In the genomic region with DNA sequence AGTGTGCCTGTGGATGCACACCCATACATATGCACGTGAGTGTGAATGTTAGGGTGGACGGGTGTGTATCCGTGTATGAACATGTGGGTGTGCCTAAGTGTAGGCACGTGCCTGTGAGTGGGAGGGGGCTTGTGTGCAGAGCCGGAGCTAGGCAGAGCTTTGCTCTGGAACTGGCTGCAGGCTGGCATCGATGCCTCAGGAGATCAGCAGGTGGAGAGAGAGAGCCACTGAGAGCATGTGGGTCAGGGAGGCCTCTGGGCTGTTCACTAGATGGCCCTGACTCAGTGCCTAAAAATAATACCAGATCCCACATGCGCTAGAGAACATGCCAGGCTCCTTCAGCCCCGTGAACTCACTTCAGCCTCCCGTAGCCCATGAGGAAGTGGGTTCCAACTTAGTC, we compare ENCODE assay signal across 8 mouse cellular contexts. TPM values are rescaled to one million over a fixed set of nuclear protein-coding genes. Genes with fewer than 3 reads are reported as not detected.
DNase-seq lines count a peak whose midpoint lies in the region; ATAC-seq and TF ChIP-seq lines count a peak whose summit lies in the region.
"Had no signal": no experiment of that assay in that cellular context is flagged by ENCODE, and none has a peak within 500 bp of the region (broad histone marks: within the 10 kb centered on the region; RNA-seq: fewer than 3 reads in every experiment).

No protein-coding gene starts in this region.

- H3K27me3 ChIP-seq in liver, adult 2 months (ENCODE audit: control insufficient read depth, insufficient read depth, low read length), result no peaks in the 10 kb centered on the region
- no peaks in the 10 kb centered on the region for H3K27me3 ChIP-seq in intestine, postnatal 0 days (replicated peaks; ENCODE audit: control insufficient read depth, insufficient read depth, low read length)
- H3K27me3 ChIP-seq in stomach, embryonic 15.5 days (replicated peaks), result no peaks in the 10 kb centered on the region
- H3K27me3 ChIP-seq: limb, embryonic 15.5 days had no signal

- H3K9ac ChIP-seq in liver, adult 2 months (ENCODE audit: low read depth, low read length), result no peak overlapping the region
- H3K9ac ChIP-seq in intestine, postnatal 0 days (ENCODE audit: low read depth, low read length), result no peak overlapping the region
- H3K9ac ChIP-seq in stomach, embryonic 15.5 days, result no peak overlapping the region
- H3K9ac ChIP-seq: limb, embryonic 15.5 days had no signal

- peak; percentile 19; the same call in 1 of the 2 replicates for ATAC-seq in intestine, postnatal 0 days
- peak; percentile 50 for ATAC-seq in stomach, embryonic 15.5 days (ENCODE audit: insufficient read depth, low FRiP score, low read depth)

- H3K9me3 ChIP-seq in intestine, postnatal 0 days (ENCODE audit: control insufficient read depth), result no peaks in the 10 kb centered on the region
- no peaks in the 10 kb centered on the region for H3K9me3 ChIP-seq in stomach, embryonic 15.5 days
- H3K9me3 ChIP-seq: limb, embryonic 15.5 days had no signal

- H3K36me3 ChIP-seq in liver, adult 2 months (ENCODE audit: control insufficient read depth, insufficient read depth, low read length), result no peaks in the 10 kb centered on the region
- H3K36me3 ChIP-seq in intestine, postnatal 0 days (ENCODE audit: control insufficient read depth, insufficient read depth), result no peaks in the 10 kb centered on the region
- H3K36me3 ChIP-seq in stomach, embryonic 15.5 days, result no peaks in the 10 kb centered on the region
- H3K36me3 ChIP-seq: limb, embryonic 15.5 days had no signal

- H3K79me2 ChIP-seq in liver, adult 2 months (ENCODE audit: control insufficient read depth, insufficient read depth, low read length), result no peaks in the 10 kb centered on the region

- WGBS in liver, adult 2 months, result 60% methylated on average over 9 of the region's 9 CpGs
- WGBS in intestine, postnatal 0 days, result 40% methylated on average over 9 of the region's 9 CpGs
- WGBS in stomach, embryonic 15.5 days, result 48% methylated on average over 9 of the region's 9 CpGs

- TF ChIP-seq POLR2A in liver, adult 2 months (IDR thresholded peaks at IDR 0.05; ENCODE audit: extremely low read depth, insufficient read depth, low read length), result no peak

- H3K4me3 ChIP-seq in liver, adult 2 months (ENCODE audit: insufficient read depth, low read depth, low read length), result no peak overlapping the region
- no peak overlapping the region for H3K4me3 ChIP-seq in intestine, postnatal 0 days (ENCODE audit: low read depth, low read length)
- no peak overlapping the region for H3K4me3 ChIP-seq in stomach, embryonic 15.5 days (replicated peaks)
- H3K4me3 ChIP-seq: limb, embryonic 15.5 days had no signal

- no peak overlapping the region for H3K27ac ChIP-seq in liver, adult 2 months (replicated peaks; ENCODE audit: insufficient read depth, low read depth, low read length)
- H3K27ac ChIP-seq in intestine, postnatal 0 days (ENCODE audit: low read depth, low read length), result no peak overlapping the region
- H3K27ac ChIP-seq in stomach, embryonic 15.5 days, result 0 out of 2 replicates have a peak overlapping the region, but pooled peaks have one; percentile 9
- H3K27ac ChIP-seq: limb, embryonic 15.5 days had no signal

- no peak for DNase-seq in liver, adult 2 months (ENCODE audit: extremely low read depth, low read depth, low spot score)
- no peak for DNase-seq in liver
- peak; percentile 90 for DNase-seq in cerebellum, adult 11-12 months
- DNase-seq in gastrocnemius, postnatal 25 days, result peak; percentile 52
- DNase-seq in kidney, adult 9 months, result no peak

- peaks cover 7% of the 10 kb centered on the region; the same call in 1 of the 2 replicates for H3K4me1 ChIP-seq in liver, adult 2 months (ENCODE audit: control insufficient read depth, insufficient read depth, low read length)
- peaks cover 15% of the 10 kb centered on the region; the same call in 1 of the 2 replicates for H3K4me1 ChIP-seq in intestine, postnatal 0 days (replicated peaks; ENCODE audit: control insufficient read depth, insufficient read depth, low read length)
- H3K4me1 ChIP-seq in stomach, embryonic 15.5 days, result peaks cover 40% of the 10 kb centered on the region

- no peak overlapping the region for H3K4me2 ChIP-seq in intestine, postnatal 0 days (replicated peaks; ENCODE audit: low read depth)
- H3K4me2 ChIP-seq in stomach, embryonic 15.5 days, result no peak overlapping the region

- TF ChIP-seq CTCF in liver, adult 2 months (IDR thresholded peaks at IDR 0.05; ENCODE audit: low read depth, low read length), result peak; percentile 43; the same call in 1 of the 2 replicates
- peak; percentile 84 for TF ChIP-seq CTCF in intestine, postnatal 0 days (IDR thresholded peaks at IDR 0.05; ENCODE audit: low read depth)

RNA-seq across cellular contexts. Expression of a gene that starts 51.3 kb away (rescaled TPM):
- total RNA-seq in liver, adult 2 months (2014; rRNA removed), result 4.1 and 5.4 TPM in 2 replicates
- polyA plus RNA-seq in liver, adult 2 months (2012; rRNA removed), result 8.4 and 8.6 TPM in 2 replicates
- total RNA-seq in gastrocnemius, postnatal 25 days (2021), result 10 to 100 TPM; 40.1 to 40.7 TPM
- 41.3 and 48.5 TPM in 2 replicates for polyA plus RNA-seq in intestine, postnatal 0 days (2015; fragmentation: Nextera tagmentation; extraction: Ambion mirVana)
- 60.0 and 62.5 TPM in 2 replicates for polyA plus RNA-seq in stomach, embryonic 15.5 days (2015; fragmentation: Nextera tagmentation; extraction: Ambion mirVana)

Comparison
In these comparisons a context has a peak if more than half of its experiments do, and no peak if none do; other contexts are left out.
1. DNase-seq: peak in cerebellum, adult 11-12 months (single experiment) and gastrocnemius, postnatal 25 days (single experiment); none in liver, adult 2 months (single experiment), liver (single experiment) and kidney, adult 9 months (single experiment).